Mouse (Mus musculus) C2C12 (cell line): ENCODE data around the gene Rarb.

Experiments
- CTCF ChIP-seq: IDR thresholded peaks from one replicate; pipeline ENCODE4 v1.5.1; 2011; ENCODE audit not compliant: control insufficient read depth, insufficient read depth, insufficient read length
- MAX ChIP-seq: IDR thresholded peaks from one replicate; pipeline ENCODE4 v1.6.1; 2011; ENCODE audit warnings: mild to moderate bottlenecking, control low read depth
- USF1 ChIP-seq: IDR thresholded peaks from one replicate; pipeline ENCODE4 v1.6.1; 2011; ENCODE audit warnings: low read depth, mild to moderate bottlenecking, control low read depth, moderate library complexity

GRCm38 (mm10) chr14:16574925-16575721 lies 243.8 kb downstream of the Rarb start:
- TF ChIP-seq CTCF (no peak), USF1 (no peak), MAX (no peak)
